Mouse (Mus musculus) hematopoietic multipotent progenitor cell, adult 10-12 weeks (in vitro differentiated cells): ENCODE data around the gene Tsn. TPM values are rescaled to one million over a fixed set of nuclear protein-coding genes. Genes with fewer than 3 reads are reported as not detected.

Experiments used
- polyA plus RNA-seq: library from polyadenylated mRNA; stranded (reverse); fragments of >175 nt; gene quantifications from 2 replicates; pipeline ENCODE4 v1.2.3, GENCODE M21; 2012; ENCODE audit warnings: low replicate concordance

Gene Tsn
- 8.0 and 9.7 TPM in 2 replicates for polyA plus RNA-seq

GRCm38 (mm10) chr1:118311622-118312326 lies at the start of gene Tsn:
TSS of gene Tsn (minus strand) at chr1:118311739.

GRCm38 (mm10) chr1:118321661-118322201 lies 10.2 kb upstream of the Tsn start, which contains the start of gene Nifk:
TSS of gene Nifk (plus strand) at chr1:118321839.

Other genes with a start within 250 kb of the Tsn start
- not detected in 2 replicates for gene Gm29106, start 135.2 kb downstream of the Tsn start, polyA plus RNA-seq
- 2.6 and 11.6 TPM in 2 replicates for gene Nifk, start 10.1 kb upstream of the Tsn start, polyA plus RNA-seq
- gene Clasp1, start 77.3 kb upstream of the Tsn start, polyA plus RNA-seq: 42.4 and 43.1 TPM in 2 replicates